Mouse (Mus musculus): ENCODE data around the gene Pip4k2b. TPM values are rescaled to one million over a fixed set of nuclear protein-coding genes. Genes with fewer than 3 reads are reported as not detected.
A peak's percentile ranks its signal among the peaks of the same experiment; 100 is the strongest.
"Not testable (repeated sequence)": the region's sequence is repeated elsewhere in the genome, so short reads cannot be mapped to it uniquely, and the experiment has no call there.

Pip4k2b gene
- polyA plus RNA-seq, 1 experiment from 2014 or later = 0.86 TPM

GRCm38 (mm10) chr11:97711200-97711900, 33.2 kb downstream of the Pip4k2b start:
- Histone ChIP-seq H3K27me3 (replicated peaks; ENCODE audit: control insufficient read depth, insufficient read depth, low read length) (no peaks in the 10 kb centered on the region), H3K4me2 (ENCODE audit: low read depth, low read length) (no peak overlapping the region), H3K9me3 (ENCODE audit: control insufficient read depth, low read length) (no peaks in the 10 kb centered on the region), H3K9ac (ENCODE audit: low read depth, low read length) (no peak overlapping the region), H3K27ac (ENCODE audit: low read length) (no peak overlapping the region), H3K4me1 (ENCODE audit: control insufficient read depth, insufficient read depth, low read length) (no peaks in the 10 kb centered on the region), H3K4me3 (ENCODE audit: low read length) (no peak overlapping the region), H3K36me3 (ENCODE audit: control insufficient read depth, insufficient read depth, low read length) (peaks cover 25% of the 10 kb centered on the region)
- no peak; the same call in 1 of the 2 replicates for ATAC-seq
- whole genome bisulfite sequencing = 77% methylated on average over 13 of the region's 13 CpGs

- H3K9ac ChIP-seq (ENCODE audit: low read depth, low read length); H3K27ac ChIP-seq (ENCODE audit: low read length); ATAC-seq; H3K4me3 ChIP-seq (ENCODE audit: low read length); H3K9me3 ChIP-seq (ENCODE audit: control insufficient read depth, low read length); H3K4me2 ChIP-seq (ENCODE audit: low read depth, low read length); H3K27me3 ChIP-seq (replicated peaks; ENCODE audit: control insufficient read depth, insufficient read depth, low read length); H3K4me1 ChIP-seq (ENCODE audit: control insufficient read depth, insufficient read depth, low read length): not testable (repeated sequence)
- peaks cover 25% of the 10 kb centered on the region for H3K36me3 ChIP-seq (ENCODE audit: control insufficient read depth, insufficient read depth, low read length)
- WGBS = 86% methylated on average over 2 of the region's 2 CpGs
Measured at GRCm38 (mm10) chr11:97710067-97710466, 34.4 kb downstream of the Pip4k2b start.

- Histone ChIP-seq H3K4me3 (ENCODE audit: low read length) (peak within 1 kb of the TSS; percentile 73), H3K4me1 (ENCODE audit: control insufficient read depth, insufficient read depth, low read length) (peaks cover 23% of the 10 kb centered on the region), H3K27ac (ENCODE audit: low read length) (peak within 1 kb of the TSS; percentile 85), H3K27me3 (replicated peaks; ENCODE audit: control insufficient read depth, insufficient read depth, low read length) (no peaks in the 10 kb centered on the region), H3K4me2 (ENCODE audit: low read depth, low read length) (peak within 1 kb of the TSS; percentile 84), H3K36me3 (ENCODE audit: control insufficient read depth, insufficient read depth, low read length) (peaks cover 9% of the 10 kb centered on the region; the same call in 1 of the 2 replicates), H3K9me3 (ENCODE audit: control insufficient read depth, low read length) (no peaks in the 10 kb centered on the region), H3K9ac (ENCODE audit: low read depth, low read length) (peak within 1 kb of the TSS; percentile 76)
- under 1% methylated on average over 35 of the region's 35 CpGs for WGBS
- ATAC-seq = peak; percentile 89
Measured at GRCm38 (mm10) chr11:97703039-97703826, 41.3 kb downstream of the Pip4k2b start, which contains the start of gene Psmb3. TSS of gene Psmb3 (plus strand) at chr11:97703399.

- Histone ChIP-seq H3K4me3 (ENCODE audit: low read length) (peak overlapping the region; percentile 73), H3K4me1 (ENCODE audit: control insufficient read depth, insufficient read depth, low read length) (peaks cover 30% of the 10 kb centered on the region), H3K4me2 (ENCODE audit: low read depth, low read length) (peak overlapping the region; percentile 84), H3K9ac (ENCODE audit: low read depth, low read length) (peak overlapping the region; percentile 76), H3K9me3 (ENCODE audit: control insufficient read depth, low read length) (no peaks in the 10 kb centered on the region), H3K27me3 (replicated peaks; ENCODE audit: control insufficient read depth, insufficient read depth, low read length) (no peaks in the 10 kb centered on the region), H3K36me3 (ENCODE audit: control insufficient read depth, insufficient read depth, low read length) (peaks cover 9% of the 10 kb centered on the region; the same call in 1 of the 2 replicates), H3K27ac (ENCODE audit: low read length) (peak overlapping the region; percentile 85)
- under 1% methylated on average over 24 of the region's 24 CpGs for WGBS
- ATAC-seq = peak; percentile 3; the same call in 1 of the 2 replicates
Measured at GRCm38 (mm10) chr11:97702393-97702745, 42.1 kb downstream of the Pip4k2b start.

- Histone ChIP-seq H3K27ac (ENCODE audit: low read length) (no peak overlapping the region; the same call in 1 of the 2 replicates), H3K9ac (ENCODE audit: low read depth, low read length) (peak overlapping the region; percentile 76; the same call in 1 of the 2 replicates)
- 53% methylated on average over 15 of the region's 15 CpGs for WGBS
Measured at GRCm38 (mm10) chr11:97701581-97702392, 42.7 kb downstream of the Pip4k2b start.

DNA sequence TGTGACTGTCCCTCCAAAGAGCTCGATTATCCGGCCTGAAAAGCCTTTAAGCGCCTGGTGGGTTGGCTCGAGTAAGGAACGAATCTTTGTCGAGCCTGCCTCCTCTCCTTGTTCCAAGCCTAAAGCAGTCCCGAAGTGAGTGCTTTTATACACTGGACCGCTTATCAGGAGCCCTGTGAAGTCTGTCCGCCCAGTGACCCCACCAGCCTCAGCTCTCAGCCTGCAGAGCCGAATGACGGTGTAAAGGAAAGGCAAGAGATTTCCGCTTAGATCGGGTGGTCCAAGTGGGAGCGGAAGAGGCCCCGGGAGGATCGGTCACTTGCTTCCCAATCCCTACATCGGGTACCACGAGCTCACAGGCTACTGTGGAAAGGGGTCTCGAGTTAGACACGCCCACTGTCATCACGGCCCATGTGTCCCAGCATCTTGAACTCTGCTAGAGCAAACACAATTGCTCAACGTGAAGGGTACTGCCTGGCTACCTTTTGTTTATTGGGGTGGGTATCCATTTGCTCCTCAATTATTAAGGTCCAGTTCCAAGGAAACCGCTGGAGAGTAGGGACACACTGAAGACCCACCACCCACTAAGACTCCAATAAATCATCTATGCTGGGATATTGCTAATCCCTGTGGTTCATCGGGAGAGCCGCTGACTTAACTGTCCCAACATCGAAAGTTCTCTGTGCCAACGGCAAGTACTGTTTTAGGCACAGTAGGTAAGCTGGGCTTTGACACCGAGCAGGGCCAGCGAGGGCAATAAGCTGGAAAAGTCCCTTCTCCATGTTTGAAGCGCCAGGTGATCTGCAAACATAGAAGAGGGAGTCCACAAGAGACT, 43.5 kb downstream of the Pip4k2b start:
- peak overlapping the region; percentile 84 for H3K4me3 ChIP-seq (ENCODE audit: low read length)
- H3K27me3 ChIP-seq (replicated peaks; ENCODE audit: control insufficient read depth, insufficient read depth, low read length) = no peaks in the 10 kb centered on the region
- H3K4me1 ChIP-seq (ENCODE audit: control insufficient read depth, insufficient read depth, low read length) = peaks cover 45% of the 10 kb centered on the region
- no peaks in the 10 kb centered on the region for H3K9me3 ChIP-seq (ENCODE audit: control insufficient read depth, low read length)
- peak overlapping the region; percentile 100 for H3K27ac ChIP-seq (ENCODE audit: low read length)
- H3K4me2 ChIP-seq (ENCODE audit: low read depth, low read length) = peak overlapping the region; percentile 93
- H3K9ac ChIP-seq (ENCODE audit: low read depth, low read length) = peak overlapping the region; percentile 89
- ATAC-seq = no peak
- 15% methylated on average over 30 of the region's 30 CpGs for WGBS
- H3K36me3 ChIP-seq (ENCODE audit: control insufficient read depth, insufficient read depth, low read length) = no peaks in the 10 kb centered on the region

More at GRCm38 (mm10) chr11:97701581-97702392, 42.7 kb downstream of the Pip4k2b start:
- H3K4me1 ChIP-seq (ENCODE audit: control insufficient read depth, insufficient read depth, low read length) = peaks cover 36% of the 10 kb centered on the region
- peak overlapping the region; percentile 73 for H3K4me3 ChIP-seq (ENCODE audit: low read length)
- H3K4me2 ChIP-seq (ENCODE audit: low read depth, low read length) = peak overlapping the region; percentile 93
- no peaks in the 10 kb centered on the region for H3K27me3 ChIP-seq (replicated peaks; ENCODE audit: control insufficient read depth, insufficient read depth, low read length)
- no peak for ATAC-seq
- H3K9me3 ChIP-seq (ENCODE audit: control insufficient read depth, low read length) = no peaks in the 10 kb centered on the region
- peaks cover 3% of the 10 kb centered on the region; the same call in 1 of the 2 replicates for H3K36me3 ChIP-seq (ENCODE audit: control insufficient read depth, insufficient read depth, low read length)

DNA sequence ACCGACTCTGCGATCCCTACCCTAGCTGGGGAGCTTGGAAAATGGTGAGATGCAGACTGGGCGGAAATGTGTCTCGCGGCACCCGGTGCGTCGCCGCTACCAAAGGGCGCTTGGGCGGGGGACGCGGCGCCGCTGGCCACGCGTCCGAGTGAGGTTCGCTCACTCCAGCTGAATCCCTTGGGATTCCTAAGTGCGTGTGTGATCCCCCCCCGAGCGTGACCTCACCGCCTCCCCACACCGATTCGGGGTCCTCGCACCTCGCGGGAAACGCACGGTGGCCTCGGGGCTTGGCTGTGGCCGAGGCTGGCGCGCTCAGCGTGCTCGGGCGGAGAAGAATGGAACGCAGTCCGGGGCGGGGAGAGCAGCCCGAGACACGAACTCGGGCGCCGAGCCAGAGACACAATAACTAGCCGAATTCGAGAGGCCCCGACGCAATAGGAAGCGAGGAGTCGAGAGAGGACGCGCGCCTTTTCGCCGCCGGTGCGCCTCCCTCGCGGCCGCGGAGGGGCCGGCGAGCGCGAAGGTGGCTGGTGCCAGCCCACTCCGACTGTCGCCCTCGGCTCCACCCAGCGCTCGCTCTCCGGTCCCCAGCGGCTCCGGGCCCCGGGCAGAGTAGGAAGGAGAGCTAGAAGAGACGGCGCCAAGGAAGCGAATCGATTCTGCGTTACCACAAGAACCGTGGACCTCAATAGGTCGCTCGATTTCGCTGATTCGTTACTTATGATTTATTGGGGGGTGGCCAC, 44.3 kb downstream of the Pip4k2b start, which contains the start of gene Pcgf2:
Gene Pcgf2, minus strand, starts transcription at position 495 of the 743 bp plus-strand sequence.
- Histone ChIP-seq H3K4me2 (ENCODE audit: low read depth, low read length) (peak within 1 kb of the TSS; percentile 93), H3K9me3 (ENCODE audit: control insufficient read depth, low read length) (no peaks in the 10 kb centered on the region), H3K27me3 (replicated peaks; ENCODE audit: control insufficient read depth, insufficient read depth, low read length) (no peaks in the 10 kb centered on the region), H3K36me3 (ENCODE audit: control insufficient read depth, insufficient read depth, low read length) (no peaks in the 10 kb centered on the region), H3K4me3 (ENCODE audit: low read length) (peak within 1 kb of the TSS; percentile 84), H3K9ac (ENCODE audit: low read depth, low read length) (peak within 1 kb of the TSS; percentile 89), H3K4me1 (ENCODE audit: control insufficient read depth, insufficient read depth, low read length) (peaks cover 52% of the 10 kb centered on the region), H3K27ac (ENCODE audit: low read length) (peak within 1 kb of the TSS; percentile 100)
- peak; percentile 27 for ATAC-seq
- WGBS = under 1% methylated on average over 85 of the region's 85 CpGs

DNA sequence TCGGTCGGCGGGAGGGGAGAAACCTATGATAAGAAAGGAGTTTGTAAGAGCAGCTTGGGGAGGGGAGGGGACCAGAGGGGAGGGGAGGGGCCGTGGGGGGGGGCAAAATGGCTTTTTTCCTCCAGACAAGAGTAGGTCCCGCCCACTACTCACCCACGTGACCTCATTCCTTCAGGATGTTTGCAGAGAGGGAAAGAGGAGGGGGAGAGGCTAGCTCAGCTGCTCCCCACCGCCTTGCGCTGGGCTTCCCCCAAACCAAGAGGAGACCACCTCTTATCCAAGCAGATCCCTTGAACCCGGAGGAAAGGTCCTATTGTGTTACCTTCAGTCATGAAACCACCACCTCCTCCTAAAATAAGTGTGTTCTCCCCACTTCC, 44.9 kb downstream of the Pip4k2b start:
- H3K27me3 ChIP-seq (replicated peaks; ENCODE audit: control insufficient read depth, insufficient read depth, low read length) = no peaks in the 10 kb centered on the region
- no peaks in the 10 kb centered on the region for H3K36me3 ChIP-seq (ENCODE audit: control insufficient read depth, insufficient read depth, low read length)
- WGBS = 0% methylated on average over 6 of the region's 9 CpGs
- H3K27ac ChIP-seq (ENCODE audit: low read length) = peak overlapping the region; percentile 100
- H3K9ac ChIP-seq (ENCODE audit: low read depth, low read length) = peak overlapping the region; percentile 89
- peak; percentile 19; the same call in 1 of the 2 replicates for ATAC-seq
- H3K4me3 ChIP-seq (ENCODE audit: low read length) = peak overlapping the region; percentile 84
- H3K4me1 ChIP-seq (ENCODE audit: control insufficient read depth, insufficient read depth, low read length) = peaks cover 56% of the 10 kb centered on the region
- H3K9me3 ChIP-seq (ENCODE audit: control insufficient read depth, low read length) = no peaks in the 10 kb centered on the region
- H3K4me2 ChIP-seq (ENCODE audit: low read depth, low read length) = peak overlapping the region; percentile 93
